Mouse (Mus musculus) hematopoietic stem cell, adult 5-6 weeks (primary cell): ENCODE measurements at regions not wholly inside any gene's neighbourhood (a gene's known extent, or its start where the extent isn't known, plus 50 kb on each side); places are given as distances from the start of the nearest gene placed in this dataset.

Experiments used
- ATAC-seq, 2 experiments: fragments of 125-278 bp in 1 of 2; replicated peaks in 1 of 2; 2 replicates each; pipeline ENCODE4 v1.8.0; 2016 to 2017; ENCODE audit warnings: inconsistent platforms in 2 of 2, mild to moderate bottlenecking in 2 of 2, moderate number of reproducible peaks in 2 of 2, low read depth in 1 of 2, moderate TSS enrichment in 1 of 2; ENCODE audit not compliant: low FRiP score in 2 of 2, poor library complexity in 2 of 2, severe bottlenecking in 2 of 2, insufficient read depth in 1 of 2, low TSS enrichment in 1 of 2

DNA sequence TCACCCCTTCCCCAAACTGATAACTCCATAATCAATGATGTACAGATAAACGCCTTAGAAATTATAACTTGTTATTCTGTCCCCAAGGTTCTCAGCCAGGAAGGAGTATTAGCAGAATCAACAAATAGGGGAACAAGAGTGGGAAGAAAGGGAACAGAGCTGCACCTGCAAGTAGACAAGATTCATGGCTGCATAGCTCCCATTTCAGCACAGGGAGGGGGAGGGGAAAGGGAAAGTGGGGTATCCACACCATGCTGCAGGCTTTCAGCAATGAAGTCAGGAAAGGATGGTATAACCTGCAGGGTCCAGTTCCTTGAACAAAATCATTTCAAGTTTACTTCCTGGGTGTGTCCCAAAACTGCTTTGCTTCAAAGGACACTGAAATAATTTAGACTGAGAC lies 610.5 kb downstream of the Tox3 start:
- no peak for ATAC-seq

DNA sequence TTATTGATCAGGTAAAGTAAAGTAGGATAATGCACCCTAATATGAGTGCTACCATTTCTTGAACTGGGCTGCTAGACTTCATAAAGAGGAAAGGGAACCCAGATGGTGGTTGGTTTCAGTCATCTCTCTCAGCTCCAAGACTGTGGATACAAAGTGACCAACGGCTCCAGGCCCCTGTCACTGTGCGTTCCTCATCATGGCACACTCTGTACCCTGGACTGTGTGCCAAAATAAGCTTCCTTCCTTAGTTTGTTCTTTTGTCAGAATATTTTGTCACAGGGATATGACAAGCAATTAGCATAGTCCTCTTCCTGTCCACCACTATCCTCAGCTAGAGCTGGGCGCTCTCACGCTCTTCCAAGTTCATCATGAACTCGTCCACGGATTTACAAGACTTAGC lies 620.9 kb downstream of the Tox3 start:
- ATAC-seq, result no peak

DNA sequence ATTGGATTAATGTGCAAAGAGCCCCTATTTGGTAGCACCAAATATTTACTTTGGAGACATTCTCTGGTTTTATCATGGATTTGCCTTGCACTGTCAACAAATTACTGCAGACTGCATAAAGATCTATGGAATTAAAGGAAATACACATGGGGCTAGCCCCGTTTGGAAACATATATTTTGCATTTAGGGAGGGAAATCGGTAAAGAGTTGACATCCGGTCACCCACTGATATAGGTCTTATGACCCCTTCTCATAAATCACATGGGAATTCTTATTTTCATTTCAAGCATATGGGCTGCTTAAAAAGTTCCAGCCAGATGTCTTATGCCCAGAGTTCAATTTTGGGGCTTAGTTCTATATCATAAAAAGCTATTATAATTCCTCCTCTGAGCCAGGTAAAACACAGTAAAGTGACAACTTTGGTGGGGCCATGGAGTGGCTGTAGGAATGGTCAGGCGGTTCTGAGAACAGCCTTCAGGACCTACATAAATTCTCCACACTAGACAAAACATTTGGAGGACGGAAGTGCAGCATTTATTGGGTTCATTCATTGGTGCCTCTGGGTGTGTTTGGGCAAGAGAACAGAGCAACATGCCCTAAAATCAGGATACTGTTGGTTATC lies 626.3 kb downstream of the Tox3 start:
- ATAC-seq, result no peak

DNA sequence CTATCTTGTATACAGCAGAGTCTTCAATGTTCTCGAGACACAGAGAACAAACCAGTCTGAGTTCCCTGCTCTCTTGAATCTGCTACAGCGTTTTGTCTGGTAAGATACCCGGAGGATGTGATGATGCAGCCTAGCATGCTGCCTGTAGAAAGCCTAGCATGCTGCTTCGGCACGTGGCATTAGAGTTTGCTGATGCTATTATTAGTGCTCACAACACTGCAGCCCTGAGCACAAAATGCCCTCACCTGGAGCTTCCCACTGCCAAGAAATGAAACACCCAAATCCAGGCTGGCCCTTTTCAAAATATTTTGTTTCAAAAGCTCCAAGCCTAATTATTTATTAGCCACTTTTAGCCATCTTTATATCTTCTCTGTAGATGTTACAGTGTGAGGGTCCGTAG lies 634.3 kb downstream of the Tox3 start:
- ATAC-seq, result no peak

DNA sequence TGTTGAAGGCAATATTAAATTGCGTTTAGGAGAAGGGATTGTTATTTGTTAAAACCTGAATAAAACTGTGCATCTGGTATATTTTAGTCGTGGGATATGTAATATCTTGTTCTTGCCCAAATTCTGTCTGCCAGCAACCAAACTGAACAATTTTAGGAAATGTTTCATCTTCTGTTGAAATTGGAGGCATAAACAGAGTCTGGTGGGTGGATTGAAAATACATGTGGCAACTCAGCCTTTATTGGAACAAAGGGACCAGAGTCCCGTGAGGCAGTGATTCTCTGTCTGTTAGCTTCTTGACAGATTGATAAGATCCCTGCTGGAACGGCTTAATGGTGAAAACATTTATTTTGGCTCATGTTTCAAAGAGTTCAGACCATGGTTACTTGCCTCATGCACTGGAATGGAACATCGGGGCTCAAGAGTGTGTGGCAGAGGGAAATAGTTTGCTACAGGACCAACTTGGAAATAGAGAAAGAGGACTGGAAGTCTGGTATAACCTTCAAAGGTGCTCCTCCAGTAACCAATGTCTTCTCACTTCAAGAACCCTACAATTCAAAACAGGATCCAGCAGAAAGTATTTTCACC lies 640.7 kb downstream of the Tox3 start:
- ATAC-seq, result no peak

DNA sequence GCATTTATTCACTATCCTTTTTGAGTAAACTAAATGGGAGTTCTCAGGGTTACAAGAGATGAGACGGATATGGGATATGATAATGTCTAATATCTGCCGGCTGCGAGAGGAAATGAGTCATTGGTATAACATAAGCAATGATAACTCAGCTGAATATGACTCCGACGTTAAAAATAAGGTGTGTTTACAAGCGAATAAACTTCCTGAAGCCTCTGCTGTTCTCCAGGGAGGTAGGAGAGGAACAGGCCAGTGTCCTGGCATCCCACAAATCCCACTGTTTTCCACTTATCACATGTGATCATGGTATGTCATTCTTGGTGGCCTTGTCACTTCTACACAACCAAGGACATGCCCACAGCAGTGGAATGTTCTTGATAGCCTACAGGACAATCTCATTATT lies 641.7 kb upstream of the Sall1 start:
- no peak for ATAC-seq

DNA sequence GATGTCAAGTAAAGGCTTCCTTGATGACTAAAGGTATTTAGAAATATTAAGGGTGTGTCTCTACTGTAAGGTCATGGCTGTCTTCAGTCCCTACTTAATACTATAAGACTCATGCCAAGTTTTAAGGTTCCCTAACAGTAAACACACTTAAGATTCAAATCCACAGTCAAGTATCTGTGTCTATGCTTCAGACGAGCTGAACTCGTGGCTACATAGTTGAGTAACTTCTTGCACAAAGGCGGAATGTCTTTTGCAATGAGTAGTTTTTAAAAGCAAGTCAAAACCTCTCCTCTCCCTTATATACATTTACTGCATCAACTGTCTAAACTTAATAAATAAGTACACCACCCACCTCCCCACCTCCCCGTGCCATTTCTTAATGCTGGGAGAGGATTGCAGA lies 637.0 kb upstream of the Sall1 start:
- ATAC-seq, result no peak; a peak in 1 of 4 replicates

DNA sequence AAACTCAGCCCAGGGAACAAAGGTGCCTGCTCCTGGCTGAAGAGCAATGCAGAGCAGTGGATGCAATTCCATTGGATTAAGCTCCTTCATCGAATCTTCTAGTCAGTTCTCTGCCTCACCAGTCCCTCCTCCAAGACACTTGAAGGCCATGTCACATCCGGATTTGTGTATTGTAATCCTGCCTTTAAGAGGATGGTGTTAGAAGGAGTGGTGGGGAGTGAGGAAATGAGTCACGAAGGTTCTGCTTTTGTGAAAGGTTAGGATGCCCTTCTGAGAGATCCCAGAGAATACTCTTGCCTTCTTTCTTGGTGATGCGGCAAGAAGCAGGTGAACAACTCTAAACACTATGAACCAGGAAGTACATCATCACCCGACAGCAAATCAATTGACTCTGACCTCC lies 636.4 kb upstream of the Sall1 start:
- peak in 1 of 2 experiments; percentile 58; a peak in 1 of 4 replicates for ATAC-seq

DNA sequence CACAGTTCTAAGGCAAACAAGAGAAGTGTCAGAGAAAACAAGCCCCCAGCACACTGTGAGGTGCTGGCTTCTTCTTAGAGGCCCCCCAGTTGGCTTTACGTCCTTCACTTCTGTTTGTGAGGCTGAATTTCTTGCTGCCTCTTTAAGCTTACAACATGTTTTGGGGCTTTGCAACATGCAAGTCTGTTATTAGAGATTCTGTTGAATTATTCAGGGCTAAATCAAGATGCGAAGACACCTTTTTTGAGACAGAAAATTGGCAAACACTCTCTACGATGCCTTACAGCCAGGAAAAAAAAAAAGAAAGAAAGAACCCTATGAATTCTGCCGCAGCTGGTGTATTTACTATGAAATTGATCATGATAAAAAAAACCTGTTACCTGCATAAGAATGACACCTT lies 635.6 kb upstream of the Sall1 start:
- no peak for ATAC-seq

DNA sequence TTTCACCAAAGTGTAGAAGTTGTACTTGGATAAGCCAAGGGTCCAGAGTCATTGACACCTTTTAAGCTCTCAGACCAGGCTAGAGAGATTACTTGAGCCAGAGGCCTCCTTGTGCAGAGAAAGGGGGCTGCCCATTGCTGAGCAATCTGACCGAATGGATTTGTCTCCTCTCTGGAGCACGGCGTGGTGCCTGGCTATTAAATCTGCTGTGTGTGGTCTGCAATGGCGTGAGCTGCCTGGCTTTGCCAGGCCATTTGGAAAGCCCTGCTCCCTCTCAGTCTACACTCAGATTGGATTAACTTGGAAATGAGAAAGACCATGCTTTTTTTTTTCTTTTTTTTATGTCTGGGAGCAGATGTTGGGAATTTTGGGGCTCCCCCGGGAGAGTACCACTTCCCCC lies 633.3 kb upstream of the Sall1 start:
- ATAC-seq, result no peak

DNA sequence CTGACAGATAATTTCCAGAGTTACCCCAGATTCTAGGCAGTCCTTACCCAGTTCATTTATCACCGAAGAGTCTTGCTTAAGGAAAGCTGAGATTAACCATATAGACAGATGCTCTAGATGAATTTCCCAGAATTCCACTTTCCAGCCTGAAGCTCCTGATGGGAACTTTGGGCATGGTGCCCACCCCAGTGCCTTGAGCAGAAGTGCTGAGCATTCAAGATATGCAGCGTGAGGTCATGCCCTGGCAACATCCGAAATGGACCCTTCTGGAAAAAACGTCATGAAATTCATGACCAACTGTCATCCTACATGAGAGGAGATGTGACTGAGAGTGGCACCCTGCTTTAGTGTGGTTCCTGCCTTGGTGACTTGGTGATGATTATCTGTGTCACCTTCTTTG lies 629.9 kb upstream of the Sall1 start:
- no peak for ATAC-seq

DNA sequence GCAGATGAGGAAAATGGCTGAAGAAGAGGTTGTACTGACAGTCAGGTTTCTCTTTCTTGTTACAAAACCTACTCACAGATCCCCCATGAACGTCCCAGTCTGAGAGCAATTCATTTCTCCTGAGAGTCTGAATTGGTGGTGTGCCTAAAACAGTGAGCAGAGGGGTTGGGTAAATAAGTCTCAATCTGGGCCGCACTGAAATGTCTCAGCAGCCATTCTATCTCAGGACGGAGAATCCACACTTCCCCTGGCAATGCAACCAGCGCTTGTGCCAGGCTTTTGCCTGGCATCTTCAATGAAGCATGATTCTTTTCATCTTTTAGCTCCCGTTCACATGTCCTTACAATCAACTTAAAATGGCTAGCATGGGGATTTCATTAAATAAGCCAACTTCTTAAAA lies 628.7 kb upstream of the Sall1 start:
- no peak for ATAC-seq

DNA sequence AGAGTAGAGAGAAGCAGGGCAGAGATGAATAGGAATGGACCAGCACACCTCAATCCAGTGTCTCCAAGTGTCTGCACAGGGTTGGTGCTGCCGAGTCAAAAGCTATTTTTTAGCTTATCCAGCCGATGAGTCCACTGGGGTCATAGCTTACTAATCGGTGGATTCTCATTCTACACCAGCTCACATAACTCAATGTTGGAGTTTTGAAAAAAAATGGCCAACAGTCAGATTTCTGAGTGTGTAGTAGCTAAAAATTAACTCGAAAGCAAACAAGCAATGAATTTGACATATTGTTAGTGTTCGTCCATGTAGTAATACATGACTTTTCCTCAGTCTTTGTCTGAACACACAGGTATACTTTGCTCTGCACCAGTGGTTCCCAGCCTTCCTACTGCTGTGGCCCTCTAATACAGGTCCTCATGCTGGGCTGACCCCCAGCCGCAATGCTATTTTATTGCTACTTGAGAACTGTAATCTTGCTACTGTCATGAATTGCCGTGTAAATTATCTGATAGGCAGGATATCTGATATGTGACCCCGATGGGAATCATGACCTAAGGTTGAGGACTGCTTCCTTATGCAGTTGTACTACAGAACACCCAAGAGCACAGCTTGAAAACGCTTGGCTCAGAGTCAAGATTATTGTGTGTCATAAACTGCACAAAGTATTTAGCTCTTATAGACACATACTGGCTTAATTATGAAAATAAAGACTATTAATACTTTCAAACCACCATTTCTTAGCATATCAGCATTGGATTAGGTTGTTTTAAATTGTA lies 621.1 kb upstream of the Sall1 start:
- no peak for ATAC-seq

DNA sequence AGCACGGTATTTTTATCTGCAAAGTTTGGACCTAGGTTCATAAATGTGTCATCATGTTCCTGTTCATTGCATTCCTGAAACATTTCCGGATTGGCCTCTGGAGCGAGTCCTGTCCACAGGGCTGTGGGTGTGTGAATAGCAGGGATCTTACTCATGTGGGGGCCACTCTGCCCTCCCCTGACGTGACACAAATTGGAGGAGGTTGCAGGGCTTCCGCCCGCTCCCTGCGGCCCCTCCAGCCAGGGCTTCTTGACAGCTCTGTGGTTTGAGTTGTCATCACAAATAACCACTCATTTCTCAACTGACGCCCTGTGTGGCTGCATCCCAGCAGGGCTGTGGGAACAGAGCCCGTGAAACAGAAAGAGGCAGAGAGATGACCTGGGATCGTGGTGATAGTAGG lies 619.9 kb upstream of the Sall1 start:
- ATAC-seq, result peak; percentile 84 to 85

DNA sequence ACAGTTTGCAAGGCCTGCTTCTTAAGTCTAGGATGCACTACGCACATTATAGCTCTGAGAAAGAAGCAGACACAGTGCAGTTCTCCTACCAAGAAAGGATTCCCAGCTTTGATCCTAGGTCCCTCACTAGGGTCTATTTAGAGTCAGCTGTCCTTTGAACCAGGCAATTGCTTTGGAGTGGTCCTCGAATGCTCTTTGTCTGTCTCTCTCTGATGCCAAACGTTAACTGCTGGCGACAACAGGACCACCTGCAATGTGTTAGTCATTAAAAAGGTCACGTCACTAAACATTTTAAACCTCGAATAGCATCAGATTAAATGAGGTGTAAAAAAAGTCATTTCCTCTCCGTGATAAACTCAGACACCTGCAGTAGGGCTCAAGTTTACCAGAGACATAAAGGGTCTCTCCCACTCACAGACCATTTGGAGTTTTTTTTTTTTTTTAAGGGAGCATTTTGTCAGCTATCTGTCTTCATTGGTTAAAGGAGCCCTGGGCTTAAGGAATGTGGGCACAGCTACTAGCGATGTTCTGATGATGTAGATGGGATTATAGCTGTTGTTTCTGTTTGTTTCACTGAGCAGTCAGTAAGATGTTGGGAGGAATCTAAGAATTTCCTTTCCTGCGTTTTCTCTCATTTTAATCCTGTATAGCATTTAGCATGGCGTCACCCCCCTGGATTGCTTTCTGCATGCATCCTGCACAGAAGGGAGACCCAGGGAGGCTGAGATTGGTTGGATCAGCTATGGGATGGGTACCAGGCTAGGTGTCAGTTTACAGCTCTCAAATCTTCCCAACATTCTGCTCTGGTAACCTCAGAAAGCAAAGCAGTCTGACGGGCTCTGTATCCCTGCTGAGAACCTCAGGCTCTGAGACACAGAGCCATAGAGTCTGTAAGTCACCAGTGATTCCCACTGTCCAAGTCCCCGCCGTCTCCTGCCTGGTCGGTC lies 615.3 kb upstream of the Sall1 start:
- no peak for ATAC-seq

DNA sequence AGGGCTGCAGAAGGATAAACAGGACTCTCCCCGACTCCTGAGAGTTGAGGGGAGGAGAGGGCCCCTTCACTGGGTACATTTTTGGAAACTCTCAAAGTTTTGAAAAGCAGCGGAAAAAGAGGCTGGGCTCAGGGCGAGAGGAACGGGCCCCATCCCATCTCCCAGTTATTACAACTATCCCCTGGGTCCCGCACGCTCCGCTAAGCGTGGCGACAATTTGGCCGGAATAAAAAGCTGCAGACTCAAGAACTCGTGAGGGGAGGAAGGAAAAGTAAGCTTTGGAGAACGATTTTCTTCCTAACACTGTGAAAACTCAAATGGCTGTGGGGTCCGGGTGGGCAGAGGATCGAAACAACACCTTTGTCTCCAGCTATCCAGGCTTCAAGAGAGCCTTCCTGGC lies 611.4 kb upstream of the Sall1 start:
- no peak for ATAC-seq

DNA sequence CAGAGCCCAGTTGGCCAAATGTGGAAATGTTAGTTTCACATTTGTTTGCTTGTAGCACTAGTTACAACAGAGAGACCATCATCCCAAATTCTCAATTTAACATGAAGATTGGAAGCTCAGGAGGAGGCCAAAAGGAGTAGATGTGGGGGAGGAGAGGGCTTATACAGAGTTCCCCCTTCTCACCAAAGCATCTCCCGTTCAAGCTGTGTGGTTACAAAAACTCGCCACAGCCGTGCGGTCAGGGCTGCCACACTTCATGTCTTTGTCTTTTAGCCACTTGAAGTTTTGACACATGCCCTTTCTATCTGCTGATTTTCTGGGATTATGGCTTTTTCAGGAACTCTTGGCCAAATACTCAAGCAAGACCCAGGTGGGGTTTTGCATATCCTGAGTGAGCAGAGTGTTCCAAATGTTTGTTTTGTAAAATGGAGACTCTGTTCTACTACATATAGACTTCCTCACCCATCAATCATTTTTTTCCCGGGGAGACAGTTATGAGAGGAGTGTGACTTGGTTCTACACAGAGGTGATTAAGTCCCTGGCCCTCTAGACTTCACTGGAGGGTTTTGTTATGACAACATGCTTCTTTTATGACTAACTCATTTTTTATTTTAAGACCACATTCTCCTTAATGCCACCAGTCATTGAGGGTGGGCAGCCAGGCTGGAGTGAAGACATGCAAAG lies 605.4 kb upstream of the Sall1 start:
- peak; percentile 85 to 88 for ATAC-seq
